Mouse (Mus musculus): Measurements from ENCODE around the gene Lamp2. TPM values are rescaled to one million over a fixed set of nuclear protein-coding genes. Genes with fewer than 3 reads are reported as not detected.
"Not testable (repeated sequence)": the region's sequence is repeated elsewhere in the genome, so short reads cannot be mapped to it uniquely, and the experiment has no call there.

Gene Lamp2
- total RNA-seq, 2 experiments from 2014 or later: 53.7 to 60.4 TPM

DNA sequence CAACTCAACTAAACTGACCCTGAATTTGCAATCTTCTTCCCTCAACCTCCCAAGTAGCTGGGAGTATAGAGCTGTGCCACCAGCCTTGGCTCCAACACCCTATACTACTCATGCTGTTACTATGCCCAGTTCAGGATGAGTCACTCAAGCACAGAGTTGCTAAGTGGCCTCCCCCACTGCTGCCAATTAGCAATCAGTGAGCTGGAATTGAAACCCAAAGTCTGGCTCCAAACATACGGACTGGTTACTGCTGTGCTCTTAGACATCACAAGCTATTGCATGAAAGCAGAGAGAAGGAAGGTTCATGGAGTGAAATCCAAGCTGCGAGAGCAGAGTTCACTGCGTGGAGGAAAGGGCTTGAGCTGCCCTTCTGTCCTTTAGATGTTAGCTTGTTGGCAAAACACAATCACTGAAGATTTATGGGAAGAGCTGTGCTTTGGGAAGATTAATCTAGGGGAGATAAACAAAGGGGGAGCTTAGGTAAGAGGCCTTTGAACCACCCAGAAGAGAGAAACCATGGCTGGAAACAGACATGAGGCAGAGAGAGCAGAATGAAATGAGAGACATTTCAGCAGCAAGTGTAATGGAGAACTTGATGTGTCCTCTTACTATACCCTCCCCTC lies 27.3 kb downstream of the Lamp2 start:
- DNase-seq (ENCODE audit: low spot score): peak; percentile 17

DNA sequence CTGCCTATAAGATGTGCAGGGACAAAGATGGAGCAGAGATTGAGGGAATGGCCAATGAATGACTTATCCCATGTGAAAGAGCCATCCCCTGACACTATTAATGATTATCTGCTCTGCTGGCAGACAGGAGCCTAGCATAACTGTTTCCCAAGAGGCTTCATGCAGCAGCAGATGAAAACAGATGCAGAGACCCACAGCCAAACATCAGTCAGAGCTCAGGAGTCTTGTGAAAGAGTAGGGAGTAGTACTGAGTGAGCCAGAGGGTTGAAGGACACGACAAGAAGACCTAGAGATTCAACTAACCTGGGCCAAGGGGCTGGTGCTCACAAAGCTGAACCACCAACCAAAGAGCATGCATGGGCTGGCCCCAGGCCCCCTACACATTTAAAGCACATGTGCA lies 30.2 kb downstream of the Lamp2 start:
- DNase-seq (ENCODE audit: low spot score): no peak

DNA sequence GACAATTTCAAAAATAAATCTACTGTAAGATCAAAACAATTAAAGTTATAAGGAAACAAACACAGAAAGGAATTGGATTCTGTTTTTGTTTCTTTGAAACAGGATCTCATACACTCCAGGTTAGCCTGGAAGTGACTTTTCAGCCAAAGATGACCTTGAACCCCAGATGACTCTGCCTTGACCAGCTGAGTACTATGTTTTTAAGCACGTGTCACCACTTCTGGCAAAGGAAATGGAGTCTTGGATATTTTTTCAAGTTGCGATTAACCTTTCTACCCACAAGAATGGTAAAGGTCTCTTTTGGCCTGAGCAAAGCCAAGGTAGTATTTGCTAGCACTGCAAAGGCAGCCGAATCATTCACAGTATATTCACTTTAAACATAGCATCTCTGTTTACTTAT lies 33.2 kb downstream of the Lamp2 start:
- DNase-seq (ENCODE audit: low spot score): no peak

DNA sequence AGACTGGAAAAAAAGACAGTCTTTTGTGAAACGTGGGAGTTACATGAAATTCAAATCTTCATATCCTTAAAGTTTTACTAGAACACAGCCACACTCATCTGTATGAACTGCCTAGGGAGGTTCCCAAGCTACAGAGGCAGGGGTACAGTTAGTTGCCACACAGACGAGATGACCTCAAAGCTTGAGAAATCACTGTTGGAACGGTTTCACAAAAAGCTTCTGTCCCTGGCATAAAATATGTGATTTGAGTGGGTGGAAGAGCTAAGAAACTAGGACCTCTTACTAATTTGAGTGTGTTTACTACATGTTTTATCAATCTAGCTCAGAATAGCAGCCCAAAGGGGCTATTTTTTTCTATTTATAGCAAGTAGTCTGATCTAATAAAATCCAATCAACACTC lies 33.9 kb downstream of the Lamp2 start:
- no peak for DNase-seq (ENCODE audit: low spot score)

DNA sequence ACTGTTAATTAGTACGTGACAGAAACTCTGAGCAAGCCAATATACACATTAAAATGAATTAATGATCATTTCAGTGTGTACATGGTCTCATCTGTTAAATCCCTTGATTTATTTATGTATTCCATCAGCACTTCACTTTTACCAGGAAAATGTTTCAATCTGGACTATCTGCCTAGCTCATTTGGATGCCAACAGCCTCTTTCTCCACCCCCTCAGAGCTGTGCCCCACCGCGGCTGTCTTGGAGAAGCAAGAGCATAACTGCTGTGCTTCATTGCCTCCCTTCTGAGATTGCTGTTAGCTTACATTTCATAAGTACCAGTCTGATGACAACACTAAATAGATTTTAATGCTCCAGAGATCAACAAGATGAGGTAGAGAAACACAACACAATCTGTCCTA lies 52.4 kb downstream of the Lamp2 start:
- no peak for DNase-seq (ENCODE audit: low spot score)

DNA sequence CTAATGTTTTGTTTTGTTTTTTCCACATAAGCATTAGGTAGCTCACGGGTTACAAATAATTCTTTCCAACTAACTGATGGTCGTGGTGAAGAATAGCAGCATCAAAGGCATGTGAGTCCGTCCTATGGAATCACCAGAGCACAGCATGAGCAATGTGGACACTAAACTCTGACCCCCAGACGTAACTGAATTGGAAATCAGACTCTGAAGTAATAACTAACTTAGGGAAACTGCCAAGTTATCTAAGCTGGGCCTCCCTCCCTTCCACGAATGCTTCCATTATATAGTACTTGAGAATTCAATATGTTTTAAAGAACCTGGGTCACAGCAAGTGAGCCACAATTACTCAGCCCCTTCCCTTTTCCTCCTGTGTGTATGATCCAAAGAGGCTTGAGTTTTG lies 53.3 kb downstream of the Lamp2 start:
- no peak for DNase-seq (ENCODE audit: low spot score)

DNA sequence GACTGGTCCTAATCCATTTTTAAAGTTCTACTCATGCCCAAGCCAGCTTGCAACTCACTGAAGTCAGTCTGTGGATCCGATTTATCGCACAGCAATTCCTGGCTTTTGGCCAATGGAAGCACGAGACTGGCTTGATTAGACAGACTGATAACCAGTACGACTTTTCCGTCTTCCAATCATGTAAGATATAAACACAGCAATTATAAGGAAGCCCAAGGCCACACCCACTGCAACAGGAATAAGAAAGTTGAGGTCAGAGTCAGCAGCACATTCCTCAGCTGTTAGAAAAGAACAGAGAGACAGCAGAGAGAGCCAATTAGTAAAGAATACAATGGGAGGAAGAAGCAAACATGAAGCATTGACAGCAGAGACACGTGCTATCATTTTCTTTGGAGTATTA lies 54.2 kb downstream of the Lamp2 start:
- peak; percentile 13 for DNase-seq (ENCODE audit: low spot score)

DNA sequence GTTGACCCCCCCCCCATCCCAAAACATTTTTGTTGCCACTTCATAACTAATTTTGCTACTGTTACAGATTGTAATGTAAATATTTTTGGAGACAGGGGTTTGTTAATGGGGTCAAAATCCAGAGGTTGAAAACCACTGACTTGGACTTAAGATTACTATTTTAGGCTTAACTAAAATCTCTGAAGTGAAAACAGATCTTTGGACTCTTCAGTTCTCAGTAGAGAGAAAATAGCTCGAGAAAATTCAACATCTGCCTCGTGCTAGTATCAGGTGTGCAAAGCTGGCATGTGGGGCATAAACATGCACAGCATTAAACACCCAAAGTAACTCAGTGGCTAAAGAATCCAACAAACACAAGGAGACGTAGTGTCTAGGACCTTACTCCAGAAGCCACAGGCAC lies 55.6 kb downstream of the Lamp2 start:
- DNase-seq (ENCODE audit: low spot score): no peak

DNA sequence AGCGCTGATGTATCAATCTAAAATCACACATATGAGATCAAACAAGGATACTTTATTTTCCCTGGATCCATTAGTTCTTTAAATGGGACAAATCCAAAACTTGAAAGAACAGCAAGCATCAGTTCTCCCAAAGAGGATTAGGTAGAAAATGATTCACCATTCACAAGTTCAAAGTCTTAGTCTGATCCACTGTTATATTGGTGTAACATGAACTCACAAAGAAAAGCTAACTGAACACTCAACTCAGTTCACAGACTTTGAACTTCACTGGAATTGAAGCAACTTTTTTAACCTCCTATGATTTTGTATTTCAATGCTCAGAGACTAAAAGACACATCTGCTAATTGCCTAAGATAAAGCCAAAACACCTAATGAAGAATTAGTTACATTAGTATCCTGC lies 56.6 kb downstream of the Lamp2 start:
- DNase-seq (ENCODE audit: low spot score): no peak

DNA sequence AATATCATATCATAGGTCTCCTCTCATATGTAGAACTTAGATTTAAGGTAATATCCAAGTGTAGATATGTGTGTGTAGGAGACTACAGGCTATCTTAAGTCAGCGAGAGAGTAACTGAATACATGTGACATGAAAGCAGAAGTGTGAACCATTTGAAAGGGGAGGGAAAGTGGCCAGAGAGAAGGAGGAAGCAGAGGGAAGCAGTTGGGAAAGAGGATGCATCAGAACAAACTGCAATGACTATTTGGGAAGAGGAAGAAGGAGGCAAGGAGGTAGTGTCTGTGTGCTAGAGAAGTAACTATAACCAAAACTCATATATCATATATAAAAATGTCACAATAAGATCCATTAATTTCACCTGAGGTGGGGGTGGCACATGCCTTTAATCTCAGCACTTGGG lies 83.1 kb downstream of the Lamp2 start:
- DNase-seq (ENCODE audit: low spot score): not testable (repeated sequence)

DNA sequence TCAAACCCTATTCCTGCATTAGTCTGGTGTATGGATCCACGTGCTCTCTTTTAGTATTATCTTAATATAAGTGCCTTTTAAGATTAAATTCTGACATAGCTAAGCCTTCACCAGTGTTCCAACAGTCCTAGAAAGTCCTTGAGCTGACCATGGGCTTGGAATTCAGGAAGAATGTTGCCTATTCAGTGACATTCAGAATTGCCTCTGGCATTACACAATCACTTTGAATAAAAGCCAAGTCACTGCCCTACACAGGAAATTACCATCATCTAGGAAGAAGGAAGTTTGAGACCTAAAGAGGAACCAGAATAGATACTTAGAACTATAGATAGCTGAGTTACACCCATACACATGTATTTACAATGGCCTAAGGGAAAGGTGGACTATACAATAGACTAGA lies 91.6 kb downstream of the Lamp2 start:
- DNase-seq (ENCODE audit: low spot score): not testable (repeated sequence)

DNA sequence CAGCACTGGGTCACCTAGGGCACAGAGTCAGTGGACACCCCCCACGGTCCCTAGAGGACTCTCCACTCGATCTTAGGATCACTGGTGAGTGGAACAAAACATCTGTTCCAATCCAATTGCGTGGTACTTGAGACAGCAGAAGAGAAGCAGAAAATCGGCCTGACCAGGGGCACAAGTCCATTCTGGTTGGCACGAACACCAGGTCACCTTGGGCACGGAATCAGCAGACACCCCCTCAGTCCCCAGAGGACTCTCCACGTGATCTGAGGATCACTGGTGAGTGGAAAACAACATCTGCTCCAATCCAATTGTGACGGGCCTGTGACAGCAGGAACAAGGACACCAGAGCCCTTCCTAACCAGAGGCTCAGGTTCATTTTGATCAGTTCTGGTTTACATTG lies 94.2 kb downstream of the Lamp2 start:
- no peak for DNase-seq (ENCODE audit: low spot score)

Other genes with a start within 250 kb of the Lamp2 start
- 1 to 10 TPM in 1 of 2 experiments, under 1 TPM in 1; 0.26 to 1.1 TPM for gene Tmem255a, start 204.0 kb downstream of the Lamp2 start, total RNA-seq (2021)
- 1 to 10 TPM; 1.6 to 4.3 TPM for gene Atp1b4, start 140.3 kb downstream of the Lamp2 start, total RNA-seq (2021)
- gene Cul4b, start 119.7 kb upstream of the Lamp2 start, total RNA-seq (2021): 1 to 10 TPM; 9.0 TPM
- 10 to 100 TPM; 37.7 to 41.3 TPM for gene Mcts1, start 144.1 kb upstream of the Lamp2 start, total RNA-seq (2021)
- gene C1galt1c1, start 178.6 kb upstream of the Lamp2 start, total RNA-seq (2021): 10 to 100 TPM in 1 of 2 experiments, 1 to 10 TPM in 1; 9.3 to 11.5 TPM